Mouse (Mus musculus) lung, adult 2 months (tissue): ENCODE measurements around the gene Golgb1. TPM values are rescaled to one million over a fixed set of nuclear protein-coding genes. Genes with fewer than 3 reads are reported as not detected.
A peak's percentile ranks its signal among the peaks of the same experiment; 100 is the strongest.

Source experiments
- DNase-seq: peaks from one replicate; pipeline ENCODE4 v3.0.0; 2022
- H3K4me1 ChIP-seq: fragments of 200-500 bp; 2 replicates; pipeline ENCODE4 v1.6.1; 2011; ENCODE audit warnings: low read length; ENCODE audit not compliant: control insufficient read depth, insufficient read depth
- H3K4me3 ChIP-seq: fragments of 200-500 bp; replicated peaks from 2 replicates; pipeline ENCODE3; 2011; ENCODE audit warnings: low read depth, mild to moderate bottlenecking, control low read depth, low read length; ENCODE audit errors: extremely low read depth
- CTCF ChIP-seq: fragments of 200-500 bp; IDR thresholded peaks from 2 replicates; pipeline ENCODE4 v1.5.1; 2011; ENCODE audit warnings: mild to moderate bottlenecking, low read length, control low read depth; ENCODE audit not compliant: insufficient read depth
- POLR2A ChIP-seq: fragments of 200-500 bp; IDR thresholded peaks from 2 replicates; pipeline ENCODE4 v1.6.1; 2011; ENCODE audit warnings: low read depth, mild to moderate bottlenecking, control low read depth, low read length, borderline replicate concordance; ENCODE audit errors: extremely low read depth
- WGBS: fragments of 180-500 bp; shearing (Covaris S2); methylation state at CpG from one replicate; pipeline ENCODE4 v1.1.7; 2018; 5-methylcytosine and 5-hydroxymethylcytosine counted together
- polyA plus RNA-seq: library from polyadenylated mRNA; depleted of rRNA; stranded (reverse); fragments of >200 nt; gene quantifications from 2 replicates; pipeline ENCODE4 v1.2.3, GENCODE M21; 2012

Gene Golgb1
- polyA plus RNA-seq, 1 experiment = 48.6 TPM

GRCm38 (mm10) chr16:36927495-36928105, 52.7 kb downstream of the Golgb1 start:
- no peak for DNase-seq
- no peaks in the 10 kb centered on the region for H3K4me1 ChIP-seq
- 86% methylated on average over 10 of the region's 10 CpGs for WGBS
- TF ChIP-seq CTCF (no peak), POLR2A (no peak)
- no peak overlapping the region for H3K4me3 ChIP-seq

GRCm38 (mm10) chr16:36928106-36928500, 53.2 kb downstream of the Golgb1 start:
- H3K4me1 ChIP-seq = no peaks in the 10 kb centered on the region
- DNase-seq = no peak
- no peak overlapping the region for H3K4me3 ChIP-seq
- TF ChIP-seq CTCF = no peak
- no peak for TF ChIP-seq POLR2A
- 79% methylated on average over 8 of the region's 8 CpGs for WGBS

- WGBS = 95% methylated on average over 7 of the region's 7 CpGs
- no peak for DNase-seq
- Histone ChIP-seq H3K4me3 (no peak overlapping the region), H3K4me1 (no peaks in the 10 kb centered on the region)
- TF ChIP-seq POLR2A (no peak), CTCF (no peak)
These were observed 54.3 kb downstream of the Golgb1 start for GRCm38 (mm10) chr16:36929216-36929615.

- no peak for DNase-seq
- Histone ChIP-seq H3K4me3 (no peak overlapping the region), H3K4me1 (no peaks in the 10 kb centered on the region)
- 44% methylated on average over 11 of the region's 11 CpGs for WGBS
- TF ChIP-seq POLR2A (no peak), CTCF (no peak)
These were observed 55.5 kb downstream of the Golgb1 start for GRCm38 (mm10) chr16:36930231-36931136.

DNA sequence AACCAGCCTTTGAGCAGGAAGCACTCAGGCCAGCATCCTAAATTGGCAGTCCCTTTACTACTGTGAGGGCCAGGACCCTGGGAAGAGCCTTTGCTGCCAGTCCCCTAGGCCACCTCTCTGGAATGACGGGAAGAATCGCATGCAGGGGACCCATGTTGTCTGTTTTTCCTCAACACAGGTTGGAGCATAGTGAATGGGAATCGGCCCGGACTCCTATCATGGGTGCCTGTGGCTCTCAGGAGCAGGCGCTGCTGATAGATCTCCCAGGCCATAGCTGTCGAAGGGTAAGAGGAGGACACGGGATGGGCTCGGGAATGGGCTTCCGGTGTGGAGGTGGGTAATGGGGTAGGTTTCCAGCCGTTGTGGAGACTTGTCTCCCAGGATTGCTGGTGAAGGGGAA, 56.4 kb downstream of the Golgb1 start:
- no peak overlapping the region for H3K4me3 ChIP-seq
- no peak for DNase-seq
- TF ChIP-seq POLR2A = no peak
- TF ChIP-seq CTCF = no peak
- 89% methylated on average over 10 of the region's 10 CpGs for WGBS
- no peaks in the 10 kb centered on the region for H3K4me1 ChIP-seq

GRCm38 (mm10) chr16:36931976-36932375, 57.0 kb downstream of the Golgb1 start:
- DNase-seq = no peak
- WGBS = 83% methylated on average over 3 of the region's 3 CpGs
- Histone ChIP-seq H3K4me3 (no peak overlapping the region), H3K4me1 (no peaks in the 10 kb centered on the region)
- TF ChIP-seq CTCF = no peak
- TF ChIP-seq POLR2A = no peak

DNA sequence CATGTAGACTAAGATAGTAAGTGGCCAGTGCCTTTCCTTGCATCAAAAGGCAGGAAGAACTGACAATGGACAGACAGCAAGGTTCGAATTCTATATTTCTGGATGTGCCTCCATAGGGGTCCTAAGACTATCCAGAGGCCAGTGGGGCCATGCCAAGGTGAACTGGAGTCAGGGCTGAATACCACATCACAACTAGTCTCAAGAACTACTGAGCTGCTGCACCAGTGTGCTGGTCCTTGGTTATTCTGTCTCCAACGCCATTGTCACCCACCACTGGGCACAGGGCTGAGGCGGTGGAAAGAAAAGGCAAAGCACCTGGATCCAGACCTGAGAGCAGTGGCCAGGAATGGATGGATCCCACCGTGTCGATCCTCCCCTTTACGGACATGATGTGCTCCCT, 57.6 kb downstream of the Golgb1 start:
- H3K4me3 ChIP-seq = no peak overlapping the region
- no peaks in the 10 kb centered on the region for H3K4me1 ChIP-seq
- 97% methylated on average over 6 of the region's 6 CpGs for WGBS
- no peak for DNase-seq
- TF ChIP-seq CTCF (no peak), POLR2A (no peak)

- Histone ChIP-seq H3K4me1 (no peaks in the 10 kb centered on the region), H3K4me3 (no peak overlapping the region)
- TF ChIP-seq POLR2A = no peak
- no peak for TF ChIP-seq CTCF
- WGBS = 16% methylated on average over 6 of the region's 6 CpGs
- no peak for DNase-seq
These were observed 59.3 kb downstream of the Golgb1 start for GRCm38 (mm10) chr16:36934131-36934840.

- peak within 1 kb of the TSS; percentile 35 for H3K4me3 ChIP-seq
- TF ChIP-seq POLR2A (no peak), CTCF (no peak)
- DNase-seq = no peak
- WGBS = 42% methylated on average over 7 of the region's 7 CpGs
- H3K4me1 ChIP-seq = no peaks in the 10 kb centered on the region
These were observed 60.1 kb downstream of the Golgb1 start, which contains the start of gene Hcls1 for GRCm38 (mm10) chr16:36934841-36935620. Gene Hcls1 (plus strand): TSS chr16:36934983.
